Mouse (Mus musculus): ENCODE results near the gene Eapp. TPM values are rescaled to one million over a fixed set of nuclear protein-coding genes. Genes with fewer than 3 reads are reported as not detected.

Gene Eapp
- total RNA-seq, 2 experiments from 2014 or later: 42.7 to 58.7 TPM

GRCm38 (mm10) chr12:54643320-54643892 lies 52.3 kb downstream of the Eapp start:
- peak; percentile 31; the same call in 1 of the 2 replicates for ATAC-seq (replicated peaks; ENCODE audit: poor library complexity)

GRCm38 (mm10) chr12:54641374-54641773 lies 54.3 kb downstream of the Eapp start:
- ATAC-seq (replicated peaks; ENCODE audit: poor library complexity): no peak

GRCm38 (mm10) chr12:54640259-54640658 lies 55.4 kb downstream of the Eapp start:
- no peak for ATAC-seq (replicated peaks; ENCODE audit: poor library complexity)

- peak; percentile 70 for ATAC-seq (replicated peaks; ENCODE audit: poor library complexity)
Observed at GRCm38 (mm10) chr12:54637033-54637432, 58.7 kb downstream of the Eapp start.

- no peak for ATAC-seq (replicated peaks; ENCODE audit: poor library complexity)
Observed at GRCm38 (mm10) chr12:54632141-54632540, 63.6 kb downstream of the Eapp start.

GRCm38 (mm10) chr12:54621942-54622341 lies 73.8 kb downstream of the Eapp start:
- ATAC-seq (replicated peaks; ENCODE audit: poor library complexity): no peak

Other genes with a start within 250 kb of the Eapp start
- 232 and 247 TPM in 2 replicates for gene Sptssa, start 39.3 kb downstream of the Eapp start, total RNA-seq (2015)
- 160 and 165 TPM in 2 replicates for gene Sptssa, start 39.3 kb downstream of the Eapp start, total RNA-seq (2017)
- gene Snx6, start 99.8 kb upstream of the Eapp start, total RNA-seq (2015): 66.3 and 70.5 TPM in 2 replicates
- gene Snx6, start 99.8 kb upstream of the Eapp start, total RNA-seq (2017): 71.7 and 80.0 TPM in 2 replicates
- gene Cfl2, start 167.0 kb upstream of the Eapp start, total RNA-seq (2015): 23.1 and 27.3 TPM in 2 replicates
- 20.0 and 20.4 TPM in 2 replicates for gene Cfl2, start 167.0 kb upstream of the Eapp start, total RNA-seq (2017)

Measured in megakaryocyte progenitor cell, adult 5-6 weeks (primary cell).